Mouse (Mus musculus) small intestine, adult 2 months (tissue): ENCODE results near the gene Ap3b1. TPM values are rescaled to one million over a fixed set of nuclear protein-coding genes. Genes with fewer than 3 reads are reported as not detected.

Experiments used
- H3K27ac ChIP-seq: fragments of 200-500 bp; 2 replicates; pipeline ENCODE4 v1.5.1; 2012; ENCODE audit warnings: low read depth, low read length, control low read depth, inconsistent platforms; ENCODE audit not compliant: insufficient read depth
- H3K27me3 ChIP-seq: fragments of 200-500 bp; 2 replicates; pipeline ENCODE4 v1.6.1; 2012; ENCODE audit warnings: mild to moderate bottlenecking, moderate library complexity, low read length, inconsistent platforms; ENCODE audit not compliant: control insufficient read depth, insufficient read depth
- H3K36me3 ChIP-seq: fragments of 200-500 bp; 2 replicates; pipeline ENCODE4 v1.6.1; 2012; ENCODE audit warnings: mild to moderate bottlenecking, low read length, control low read depth, inconsistent platforms; ENCODE audit not compliant: control insufficient read depth, insufficient read depth
- H3K4me1 ChIP-seq: fragments of 200-500 bp; 2 replicates; pipeline ENCODE4 v1.6.1; 2012; ENCODE audit warnings: low read length, inconsistent platforms, mixed read lengths; ENCODE audit not compliant: control insufficient read depth, insufficient read depth, insufficient read length
- H3K4me3 ChIP-seq: fragments of 200-500 bp; 2 replicates; pipeline ENCODE4 v1.5.1; 2012; ENCODE audit warnings: low read depth, mild to moderate bottlenecking, control low read depth, inconsistent platforms, low read length, moderate library complexity
- CTCF ChIP-seq: fragments of 200-500 bp; IDR thresholded peaks from 2 replicates; pipeline ENCODE4 v1.5.1; 2012; ENCODE audit warnings: low read depth, mild to moderate bottlenecking, control low read depth, inconsistent platforms, low read length, moderate library complexity, mixed read lengths; ENCODE audit not compliant: insufficient replicate concordance, insufficient read length; ENCODE audit errors: extremely low read depth
- POLR2A ChIP-seq: fragments of 200-500 bp; IDR thresholded peaks from 2 replicates; pipeline ENCODE4 v1.6.1; 2012; ENCODE audit warnings: low read depth, mild to moderate bottlenecking, control low read depth, inconsistent platforms, low read length, moderate library complexity
- WGBS: fragments of 180-500 bp; shearing (Covaris S2); methylation state at CpG from one replicate; pipeline ENCODE4 v1.1.7; 2018; 5-methylcytosine and 5-hydroxymethylcytosine counted together
- polyA plus RNA-seq: library from polyadenylated mRNA; depleted of rRNA; stranded (reverse); fragments of >200 nt; gene quantifications from 2 replicates; pipeline ENCODE4 v1.2.3, GENCODE M21; 2012

The Ap3b1 gene
- polyA plus RNA-seq, 1 experiment, result 29.1 TPM

GRCm38 (mm10) chr13:94560011-94560410 lies 201.3 kb downstream of the Ap3b1 start:
- no peaks in the 10 kb centered on the region for H3K4me1 ChIP-seq
- no peaks in the 10 kb centered on the region for H3K27me3 ChIP-seq
- TF ChIP-seq POLR2A (no peak), CTCF (peak; percentile 79; the same call in 1 of the 2 replicates)
- H3K27ac ChIP-seq, result no peak overlapping the region
- H3K36me3 ChIP-seq, result peaks cover 5% of the 10 kb centered on the region
- H3K4me3 ChIP-seq, result no peak overlapping the region
- 7% methylated on average over 3 of the region's 3 CpGs for WGBS

- Histone ChIP-seq H3K4me1 (no peaks in the 10 kb centered on the region), H3K36me3 (peaks cover 9% of the 10 kb centered on the region), H3K27me3 (no peaks in the 10 kb centered on the region), H3K27ac (no peak overlapping the region), H3K4me3 (no peak overlapping the region)
- WGBS, result 88% methylated on average over 11 of the region's 11 CpGs
- TF ChIP-seq POLR2A (no peak), CTCF (no peak)
Measured at GRCm38 (mm10) chr13:94560878-94561277, 202.1 kb downstream of the Ap3b1 start.

GRCm38 (mm10) chr13:94562652-94563339 lies 204.0 kb downstream of the Ap3b1 start:
- no peaks in the 10 kb centered on the region for H3K4me1 ChIP-seq
- H3K27me3 ChIP-seq, result no peaks in the 10 kb centered on the region
- WGBS, result 80% methylated on average over 9 of the region's 9 CpGs
- H3K27ac ChIP-seq, result no peak overlapping the region
- TF ChIP-seq CTCF, result no peak
- no peak for TF ChIP-seq POLR2A
- H3K4me3 ChIP-seq, result no peak overlapping the region
- H3K36me3 ChIP-seq, result peaks cover 15% of the 10 kb centered on the region

- no peak overlapping the region for H3K27ac ChIP-seq
- no peak for TF ChIP-seq CTCF
- TF ChIP-seq POLR2A, result no peak
- no peaks in the 10 kb centered on the region for H3K4me1 ChIP-seq
- WGBS, result 94% methylated on average over 8 of the region's 8 CpGs
- H3K27me3 ChIP-seq, result no peaks in the 10 kb centered on the region
- H3K4me3 ChIP-seq, result no peak overlapping the region
- H3K36me3 ChIP-seq, result peaks cover 15% of the 10 kb centered on the region
Measured at GRCm38 (mm10) chr13:94563836-94564235, 205.1 kb downstream of the Ap3b1 start.

GRCm38 (mm10) chr13:94564351-94564994 lies 205.7 kb downstream of the Ap3b1 start:
- TF ChIP-seq POLR2A (no peak), CTCF (no peak)

GRCm38 (mm10) chr13:94565176-94565575 lies 206.4 kb downstream of the Ap3b1 start:
- no peaks in the 10 kb centered on the region for H3K4me1 ChIP-seq
- no peak overlapping the region for H3K4me3 ChIP-seq
- TF ChIP-seq CTCF (no peak), POLR2A (no peak)
- peaks cover 16% of the 10 kb centered on the region for H3K36me3 ChIP-seq
- H3K27ac ChIP-seq, result no peak overlapping the region
- 95% methylated on average over 14 of the region's 14 CpGs for WGBS
- no peaks in the 10 kb centered on the region for H3K27me3 ChIP-seq

More at GRCm38 (mm10) chr13:94564351-94564994, 205.7 kb downstream of the Ap3b1 start:
- 91% methylated on average over 13 of the region's 13 CpGs for WGBS
- no peaks in the 10 kb centered on the region for H3K27me3 ChIP-seq
- H3K27ac ChIP-seq, result no peak overlapping the region
- no peaks in the 10 kb centered on the region for H3K4me1 ChIP-seq
- H3K36me3 ChIP-seq, result peaks cover 16% of the 10 kb centered on the region
- H3K4me3 ChIP-seq, result no peak overlapping the region

GRCm38 (mm10) chr13:94565616-94566015 lies 206.9 kb downstream of the Ap3b1 start:
- Histone ChIP-seq H3K27ac (no peak overlapping the region), H3K4me1 (no peaks in the 10 kb centered on the region), H3K4me3 (no peak overlapping the region), H3K36me3 (peaks cover 16% of the 10 kb centered on the region), H3K27me3 (no peaks in the 10 kb centered on the region)
- WGBS, result 83% methylated on average over 9 of the region's 9 CpGs
- no peak for TF ChIP-seq POLR2A
- TF ChIP-seq CTCF, result no peak
